Mouse (Mus musculus) CH12.LX (cell line): ENCODE data around the gene Strc.

Source experiments
- BHLHE40 ChIP-seq: IDR thresholded peaks from 2 replicates; pipeline ENCODE4 v1.6.1; 2011; ENCODE audit warnings: mild to moderate bottlenecking, low read depth, low read length, improper control_type of control experiment
- EP300 ChIP-seq: IDR thresholded peaks from 2 replicates; pipeline ENCODE4 v1.6.1; 2011; ENCODE audit warnings: low read length, improper control_type of control experiment
- MYC ChIP-seq: IDR thresholded peaks from 2 replicates; pipeline ENCODE4 v1.6.1; 2011; ENCODE audit warnings: low read depth, mild to moderate bottlenecking, improper control_type of control experiment, low read length
- ZNF384 ChIP-seq: IDR thresholded peaks from 2 replicates; pipeline ENCODE4 v1.6.1; 2012; ENCODE audit warnings: low read depth, low read length, improper control_type of control experiment, inconsistent platforms

DNA sequence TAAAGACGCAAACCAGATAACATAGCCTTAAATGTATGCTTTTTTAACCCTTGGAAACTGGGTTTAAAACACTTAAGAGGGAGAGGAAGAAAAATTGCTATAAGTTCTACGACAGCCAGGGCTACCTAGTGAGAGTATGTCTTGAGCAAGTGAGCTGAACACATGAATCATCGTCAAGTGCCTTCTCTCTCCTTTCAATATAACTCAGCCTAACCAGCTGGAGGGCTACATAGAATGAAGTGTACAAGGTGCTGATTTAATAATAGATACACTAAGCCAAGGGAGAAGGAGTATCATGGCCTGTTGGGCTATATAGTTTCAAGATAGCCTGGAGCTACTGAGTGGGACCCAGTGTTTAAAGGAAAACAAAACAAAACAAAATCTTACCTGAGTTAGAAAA lies 31.5 kb upstream of the Strc start:
- TF ChIP-seq BHLHE40: no peak
- TF ChIP-seq ZNF384: no peak
- TF ChIP-seq EP300: no peak
- TF ChIP-seq MYC: no peak
